Mouse (Mus musculus) spleen, adult 12 weeks (tissue): ENCODE measurements around the gene 1700013H16Rik.
"Not testable (repeated sequence)": the region's sequence is repeated elsewhere in the genome, so short reads cannot be mapped to it uniquely, and the experiment has no call there.

ENCODE experiments used
- DNase-seq: peaks from one replicate; pipeline ENCODE4 v3.0.0; 2022; ENCODE audit warnings: low spot score

Gene 1700013H16Rik

DNA sequence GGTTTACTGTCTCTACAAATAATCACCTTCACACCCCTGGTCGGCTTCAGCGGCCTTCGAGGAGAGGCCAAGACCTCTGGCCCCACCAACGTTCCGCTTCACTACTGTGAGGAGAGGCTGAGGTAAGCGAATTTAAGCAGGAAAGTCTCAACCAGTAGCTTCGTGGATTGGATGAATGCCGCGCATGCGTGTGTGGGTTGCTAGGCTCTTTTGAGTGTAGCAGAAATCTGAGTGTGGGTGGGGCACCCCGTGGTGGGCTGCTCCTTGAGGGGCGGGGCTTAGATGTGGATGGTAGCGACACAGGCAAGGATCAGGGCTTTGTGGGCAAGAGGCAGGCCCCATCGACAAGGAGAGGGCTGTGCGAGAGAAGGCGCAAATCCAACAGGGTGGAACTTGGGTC lies at the start of gene 1700013H16Rik:
1700013H16Rik (minus strand) TSS at position 96 of the 400 bp plus-strand sequence.
- DNase-seq: no peak

DNA sequence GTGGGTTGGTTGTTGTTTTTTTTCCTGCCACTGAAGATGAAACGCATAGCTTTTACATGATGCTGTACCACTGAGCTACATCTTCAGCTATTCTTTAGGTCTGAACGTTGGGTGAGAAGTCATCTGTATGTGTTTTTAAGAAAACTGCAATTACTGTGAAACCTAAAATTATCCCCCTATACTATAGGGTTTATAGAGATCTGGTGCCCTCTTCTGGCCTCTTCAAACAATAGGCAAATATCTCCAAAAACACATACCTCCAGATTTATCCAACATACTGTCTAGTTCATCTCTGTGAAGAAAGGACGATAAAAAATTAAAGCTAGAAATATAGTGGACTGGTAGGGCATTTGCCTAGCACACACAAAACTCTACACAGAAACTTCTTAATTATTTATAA lies 41.4 kb upstream of the 1700013H16Rik start:
- DNase-seq: no peak

DNA sequence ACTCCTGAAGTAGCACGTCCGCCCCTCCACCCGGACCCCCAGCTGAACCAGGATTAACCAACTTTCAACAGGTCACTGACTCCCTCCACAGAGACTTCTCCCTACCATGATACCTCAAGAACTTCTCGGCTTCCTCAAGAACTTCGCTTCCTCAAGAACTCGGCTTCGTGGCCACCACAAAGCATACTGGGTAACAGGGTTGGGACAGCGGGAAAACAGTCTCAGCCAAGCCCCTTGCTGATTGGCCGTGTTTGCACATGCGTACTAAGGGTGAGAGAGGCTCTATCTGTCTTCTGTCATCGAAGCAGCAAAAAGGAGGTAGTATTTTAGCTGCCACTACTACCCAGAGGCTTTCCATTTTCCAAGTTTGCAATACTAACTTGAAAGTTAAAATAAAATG lies 39.9 kb upstream of the 1700013H16Rik start, which contains the start of gene Xlr:
Xlr (minus strand) TSS at position 188 of the 400 bp plus-strand sequence.
- DNase-seq: not testable (repeated sequence)

DNA sequence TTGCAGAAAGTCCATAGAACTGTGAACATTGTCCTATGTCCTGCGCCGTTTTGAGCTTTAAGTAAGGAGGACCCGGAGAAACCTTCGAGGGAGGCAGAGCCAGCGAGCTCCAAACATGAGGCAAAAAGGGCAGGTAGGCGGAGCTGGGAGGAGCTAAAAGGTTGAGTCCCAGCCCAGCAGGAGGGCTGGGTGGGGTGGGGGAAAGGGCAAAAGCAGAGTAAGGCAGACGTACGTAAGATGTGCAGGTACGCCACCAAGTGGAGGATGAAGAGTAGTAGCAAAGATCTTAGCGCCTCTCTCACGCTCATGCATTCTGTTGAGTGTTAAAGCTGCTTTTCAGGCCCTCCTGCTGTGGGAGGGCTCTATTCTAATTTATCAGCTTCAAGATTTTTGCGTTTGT lies 18.6 kb upstream of the 1700013H16Rik start, which contains the start of gene Zfp36l3:
Zfp36l3 (minus strand) TSS at position 119 of the 400 bp plus-strand sequence.
- DNase-seq: no peak

DNA sequence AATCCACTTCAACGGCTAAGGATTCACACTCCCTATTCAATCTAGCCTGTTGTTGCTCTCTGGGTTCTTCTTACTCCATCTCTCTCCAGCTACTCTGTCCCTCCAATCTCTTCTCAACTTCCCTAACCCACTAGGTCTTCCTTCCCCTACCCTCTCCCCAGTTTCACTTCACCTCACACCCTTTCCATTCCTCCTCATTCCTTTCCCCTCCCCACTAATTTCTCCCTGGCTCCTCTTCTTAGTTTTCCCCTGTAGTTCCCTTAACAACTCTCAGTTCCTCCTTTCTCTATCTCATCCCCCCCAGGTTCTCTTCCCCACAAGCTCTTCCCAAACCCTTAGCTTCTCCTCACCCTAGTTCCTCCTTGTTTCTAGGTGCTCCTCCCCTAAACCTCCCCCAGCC lies 4.8 kb downstream of the 1700013H16Rik start:
- no peak for DNase-seq

DNA sequence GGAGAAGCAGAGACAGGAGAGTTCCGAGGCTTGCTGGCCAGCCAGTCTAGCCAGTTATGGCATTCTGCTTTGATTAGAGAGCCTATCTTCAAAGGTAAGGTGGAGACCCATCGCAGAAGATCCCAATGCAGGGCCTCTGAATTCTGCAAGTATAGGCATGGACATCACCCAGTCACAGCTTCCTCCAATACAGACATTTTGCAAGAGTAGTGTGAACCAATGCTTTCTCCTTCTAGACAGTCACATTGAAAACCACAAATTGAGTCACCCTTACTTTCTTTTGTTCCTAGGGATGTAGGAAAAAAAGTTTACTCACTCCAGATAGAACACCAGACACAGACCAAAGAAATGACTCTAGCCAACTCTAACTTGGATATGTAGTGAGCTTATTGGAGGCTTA lies 28.7 kb downstream of the 1700013H16Rik start:
- no peak for DNase-seq

DNA sequence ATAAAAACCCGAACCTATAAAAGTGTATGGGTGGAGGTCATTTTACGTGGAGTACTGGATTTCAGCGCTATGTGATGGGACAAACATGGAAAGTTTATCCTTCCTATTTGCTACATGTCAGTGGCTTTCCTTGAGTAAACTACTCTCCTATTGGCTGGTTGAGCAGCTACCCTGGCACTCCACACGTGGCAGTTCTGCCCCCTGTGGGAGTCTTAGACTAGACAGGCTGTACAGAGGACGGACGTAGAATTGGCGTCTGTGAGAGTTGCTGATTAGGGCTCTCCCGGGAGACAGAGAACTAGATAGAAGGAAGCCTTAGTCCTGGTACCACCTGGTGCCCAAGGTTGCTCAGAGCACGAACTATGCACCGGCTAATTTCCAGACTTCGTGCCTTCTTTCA lies 33.0 kb downstream of the 1700013H16Rik start, which contains the start of gene 4930502E18Rik:
4930502E18Rik (plus strand) TSS at position 231 of the 400 bp plus-strand sequence.
- no peak for DNase-seq

DNA sequence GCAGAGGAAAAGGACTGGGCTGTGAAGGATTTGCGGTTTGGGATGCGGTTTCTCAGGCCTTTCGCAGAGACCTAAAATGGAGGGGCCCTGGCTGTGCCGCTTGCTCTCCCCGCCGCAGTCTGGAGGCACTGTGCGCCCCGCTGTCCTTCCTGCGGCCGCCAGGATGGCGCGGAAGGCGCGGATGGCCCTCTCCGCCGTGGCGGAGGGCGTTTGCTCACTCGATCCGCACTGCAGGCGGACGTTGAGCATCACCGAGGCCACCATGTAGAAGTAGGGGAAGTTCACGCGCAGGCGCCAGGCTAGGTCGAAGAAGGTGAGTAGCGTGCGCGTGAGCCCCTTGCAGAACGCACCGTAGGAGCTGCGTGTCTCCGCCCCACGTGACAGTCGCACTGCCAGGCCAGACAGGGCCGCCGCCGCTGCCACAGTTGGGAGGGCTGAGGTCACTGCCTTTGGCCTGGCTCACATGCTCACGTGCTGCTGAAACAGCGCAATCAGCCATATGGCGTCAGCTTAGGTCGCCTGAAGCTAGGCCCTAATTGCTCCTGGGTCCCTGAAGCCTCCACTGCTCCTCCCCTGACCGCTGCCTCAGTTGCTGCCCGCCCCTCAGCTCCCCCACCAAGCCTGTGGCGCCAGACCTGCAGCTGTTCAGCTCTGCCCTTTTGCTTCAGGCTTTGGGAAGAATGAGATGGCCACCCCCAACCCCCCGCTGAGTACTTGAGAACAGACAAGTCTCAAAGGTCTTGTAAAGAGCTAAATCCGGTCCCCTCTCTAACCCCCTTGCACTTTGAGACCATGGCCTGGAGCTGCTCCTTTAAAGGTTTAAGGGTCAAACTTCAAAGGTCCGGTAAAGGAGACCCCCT lies 41.1 kb downstream of the 1700013H16Rik start:
- no peak for DNase-seq

DNA sequence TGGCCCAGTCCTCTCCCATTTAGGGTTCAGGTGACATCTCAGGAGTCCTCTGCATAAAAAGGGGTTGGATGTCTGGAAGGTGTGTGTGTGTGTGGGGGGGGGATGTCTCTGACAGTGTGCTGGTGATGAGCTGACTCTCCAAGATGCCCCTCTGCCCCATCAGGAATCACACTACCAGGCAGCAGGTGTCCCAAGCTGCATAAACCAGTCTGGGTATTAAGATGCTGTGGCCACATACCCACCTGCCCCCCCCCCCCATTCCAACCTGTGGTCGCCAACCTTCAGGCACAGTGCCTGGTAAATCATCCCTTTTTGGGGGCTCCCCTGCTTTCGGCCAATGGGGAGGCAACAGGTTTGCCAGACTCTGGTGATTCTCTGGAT lies 41.7 kb downstream of the 1700013H16Rik start:
- no peak for DNase-seq

DNA sequence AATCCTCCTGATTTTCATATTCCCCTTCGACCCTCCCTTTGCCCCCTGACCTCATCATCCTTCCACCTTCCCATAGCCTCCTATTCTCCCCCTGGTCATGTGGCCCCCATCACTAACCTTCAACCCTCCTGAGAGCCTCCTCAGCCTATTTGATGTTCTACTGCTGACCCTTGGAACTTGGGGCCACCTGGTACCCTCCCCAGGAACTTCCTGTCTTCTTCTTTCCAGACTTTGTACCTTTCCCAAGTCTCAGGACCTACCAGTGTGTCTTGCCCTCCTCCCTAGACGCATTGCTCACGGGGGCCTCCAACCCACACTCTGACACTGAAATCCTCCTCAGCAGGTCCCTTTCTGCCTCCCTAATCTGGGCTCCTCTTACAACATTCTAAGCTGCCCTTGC lies 55.0 kb downstream of the 1700013H16Rik start:
- DNase-seq: no peak

DNA sequence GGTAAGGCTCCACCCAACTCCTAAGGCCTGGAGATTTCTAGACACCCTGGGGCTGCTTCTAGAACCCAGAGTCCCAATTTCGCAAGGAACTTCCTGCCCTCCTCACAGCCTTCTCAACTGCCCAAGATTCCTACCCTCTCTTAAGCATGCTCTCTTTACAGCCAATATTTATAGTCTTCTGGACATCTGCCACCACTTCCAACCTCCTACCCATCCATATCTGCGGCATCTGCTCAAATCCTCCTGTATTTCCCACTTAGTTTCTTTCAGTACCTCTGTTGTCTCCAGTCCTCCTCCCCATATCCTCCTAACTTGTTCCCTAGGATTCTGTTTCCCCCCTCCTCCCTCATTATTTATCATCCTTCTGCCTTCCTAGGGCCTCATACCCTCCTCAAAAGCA lies 58.4 kb downstream of the 1700013H16Rik start:
- no peak for DNase-seq

DNA sequence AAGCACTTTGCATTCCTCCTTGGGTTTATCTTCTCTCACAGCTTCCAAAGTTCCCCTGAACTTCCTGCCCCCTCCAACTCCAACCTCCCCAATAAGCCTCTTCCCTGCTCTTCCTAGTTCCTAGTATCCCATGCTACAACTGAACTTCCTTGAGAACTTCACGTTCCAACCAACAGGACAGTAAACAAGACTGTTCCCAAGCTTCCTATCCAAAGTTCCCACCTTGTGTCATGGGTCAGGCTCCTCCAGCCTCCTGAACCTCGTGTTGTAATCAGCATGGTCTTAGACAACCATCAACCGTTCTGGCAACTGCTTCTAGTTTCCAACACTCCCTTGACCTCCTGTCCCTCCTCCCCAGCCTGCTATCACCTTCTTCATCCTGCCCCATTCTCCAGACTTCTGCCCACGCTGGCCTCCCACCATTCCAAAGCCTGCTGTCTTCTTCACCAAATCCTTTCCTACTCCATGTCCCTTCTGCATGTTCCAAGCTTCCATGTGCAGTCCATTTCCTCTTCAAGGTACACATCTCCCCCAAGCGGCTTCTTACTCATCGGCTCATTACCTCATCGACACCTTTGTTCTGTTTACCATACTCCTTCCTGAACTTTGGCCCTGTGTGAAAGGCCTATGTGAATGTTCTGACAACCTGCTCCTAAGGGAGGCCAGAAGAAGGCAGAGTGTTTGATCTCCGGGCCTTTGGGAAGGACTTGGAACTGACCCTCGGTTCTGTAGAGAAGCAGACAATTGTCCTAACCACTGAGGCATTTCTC lies 63.4 kb downstream of the 1700013H16Rik start:
- no peak for DNase-seq

DNA sequence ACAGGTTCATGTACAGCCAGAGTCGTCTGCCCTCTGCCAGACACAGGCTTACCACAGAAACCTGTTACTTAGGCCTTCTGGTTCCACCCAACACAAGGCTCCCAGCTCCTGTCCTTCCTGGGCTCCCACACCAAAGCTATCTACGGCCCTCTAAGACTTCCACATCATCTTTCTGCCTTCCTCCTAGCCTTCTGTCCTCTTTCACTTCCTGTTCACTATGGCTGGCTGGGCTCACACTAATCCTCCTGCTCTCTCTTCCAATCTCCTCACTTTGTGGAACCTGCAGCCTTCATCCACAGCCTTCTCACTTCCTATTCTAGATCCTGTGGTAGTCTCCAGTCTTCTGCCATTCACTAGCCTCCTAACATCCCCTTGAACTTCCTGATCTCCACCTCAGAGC lies 64.5 kb downstream of the 1700013H16Rik start:
- no peak for DNase-seq
